Mouse (Mus musculus) spleen, postnatal 14 days (tissue): ENCODE data around the gene Tcf23.
"Not testable (repeated sequence)": the region's sequence is repeated elsewhere in the genome, so short reads cannot be mapped to it uniquely, and the experiment has no call there.

Experiments used
- DNase-seq, 2 experiments: peaks; one replicate each; pipeline ENCODE4 v3.0.0; 2021 to 2022; ENCODE audit warnings: low spot score in 2 of 2

Gene Tcf23

DNA sequence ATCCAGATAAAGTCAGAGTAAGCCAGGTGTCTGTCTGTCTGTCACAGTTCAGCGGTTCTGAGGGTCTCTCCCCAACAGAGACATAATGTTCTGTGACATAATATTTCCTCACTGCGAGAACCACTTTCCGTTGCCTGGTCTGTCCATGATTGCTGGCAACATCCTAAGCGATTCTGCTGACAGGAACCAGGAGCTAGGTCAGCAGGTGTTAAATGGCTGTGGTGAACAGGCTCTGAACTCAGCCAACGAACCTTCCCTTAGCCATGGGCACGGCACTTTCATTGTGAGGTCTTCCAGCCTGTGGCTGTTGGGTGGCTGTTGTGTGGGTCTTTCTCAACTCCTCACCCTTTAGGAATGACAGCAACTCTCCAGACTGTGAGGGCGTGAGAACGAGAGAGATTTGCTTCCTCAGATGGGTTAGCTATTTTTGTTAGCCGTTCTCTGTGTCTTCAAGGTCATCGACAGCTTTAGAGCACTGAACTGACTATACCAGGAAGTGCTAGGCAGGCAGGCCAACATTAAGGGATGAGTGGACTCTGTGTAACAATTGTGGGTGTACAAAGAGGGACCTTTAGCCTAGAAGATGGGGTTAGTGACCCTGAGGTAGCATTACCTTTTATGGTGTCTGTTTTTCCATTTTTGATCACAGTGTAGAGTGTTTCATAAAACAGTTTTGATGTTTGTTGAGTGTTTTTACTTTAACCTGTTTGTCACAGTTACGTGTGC, 26.6 kb downstream of the Tcf23 start:
- no peak for DNase-seq

DNA sequence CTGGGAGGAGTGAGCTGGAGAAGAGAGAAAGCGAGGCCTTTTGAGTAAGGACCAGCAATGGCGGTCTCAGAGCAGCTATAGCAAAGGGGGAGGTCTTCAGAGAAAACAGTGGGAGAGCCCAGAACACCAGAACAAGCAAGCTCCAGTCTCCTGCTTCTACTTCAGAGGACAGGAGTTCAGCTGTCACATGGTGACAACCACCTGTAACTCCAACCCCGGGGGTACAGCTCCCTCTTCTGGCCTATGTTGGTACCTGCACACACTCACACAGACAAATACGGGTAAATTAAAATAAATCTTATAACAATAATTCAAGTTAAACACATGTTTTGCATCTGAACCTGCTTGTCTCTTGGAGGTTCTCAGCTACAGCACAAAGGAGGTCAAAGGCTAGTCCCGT, 29.8 kb downstream of the Tcf23 start:
- DNase-seq, result peak in 1 of 2 experiments; percentile 20

- DNase-seq, result no peak
Observed at GRCm38 (mm10) chr5:30999324-30999723, 30.9 kb downstream of the Tcf23 start.

- no peak for DNase-seq
Observed at GRCm38 (mm10) chr5:31000122-31000521, 31.7 kb downstream of the Tcf23 start.

DNA sequence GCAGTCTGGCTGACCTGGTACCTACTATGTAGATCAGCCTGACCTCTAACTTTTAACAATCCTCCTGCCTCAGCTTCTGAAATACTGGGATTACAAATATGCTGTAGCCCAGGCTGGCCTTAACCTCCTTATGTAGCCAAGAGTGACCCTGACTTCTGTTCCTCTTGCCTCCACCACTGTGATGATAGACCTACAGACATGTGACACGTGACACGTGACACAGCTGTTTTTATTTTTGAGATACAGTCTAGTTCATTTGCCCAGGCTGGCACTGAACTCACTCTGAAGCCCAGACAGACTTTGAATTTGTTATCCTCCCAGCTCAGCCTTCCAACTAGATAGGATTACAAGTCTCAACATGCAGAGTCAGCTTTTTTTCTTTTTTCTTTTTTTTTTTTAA, 32.5 kb downstream of the Tcf23 start:
- DNase-seq, result no peak

DNA sequence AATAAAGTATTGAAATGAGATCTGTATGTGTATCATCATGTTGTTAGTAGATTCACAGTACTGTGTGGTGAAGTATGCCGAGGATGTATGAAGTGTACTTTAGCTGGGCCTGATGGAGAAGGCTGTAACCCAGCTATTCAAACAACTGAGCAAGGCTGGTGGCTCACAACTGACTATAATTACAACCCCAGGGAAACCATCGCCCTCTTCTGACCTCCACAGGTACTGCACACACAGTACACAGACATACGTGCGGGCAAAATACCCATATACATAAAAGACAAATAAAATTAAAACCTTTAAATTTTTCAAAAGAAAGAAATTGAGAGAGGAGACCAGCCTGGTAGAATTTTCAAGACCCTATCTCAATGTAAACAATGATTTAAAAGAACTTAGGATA, 33.1 kb downstream of the Tcf23 start:
- no peak for DNase-seq

GRCm38 (mm10) chr5:31004184-31004583, 35.7 kb downstream of the Tcf23 start:
- DNase-seq, result peak; percentile 68 to 82

GRCm38 (mm10) chr5:31012737-31013136, 44.3 kb downstream of the Tcf23 start:
- DNase-seq, result no peak

- DNase-seq, result no peak
Observed at GRCm38 (mm10) chr5:31015913-31016312, 47.5 kb downstream of the Tcf23 start.

GRCm38 (mm10) chr5:31021790-31022189, 53.3 kb downstream of the Tcf23 start:
- DNase-seq, result not testable (repeated sequence)

GRCm38 (mm10) chr5:31022690-31023089, 54.2 kb downstream of the Tcf23 start:
- no peak for DNase-seq

- no peak for DNase-seq
Observed at GRCm38 (mm10) chr5:31023254-31023653, 54.8 kb downstream of the Tcf23 start.

DNA sequence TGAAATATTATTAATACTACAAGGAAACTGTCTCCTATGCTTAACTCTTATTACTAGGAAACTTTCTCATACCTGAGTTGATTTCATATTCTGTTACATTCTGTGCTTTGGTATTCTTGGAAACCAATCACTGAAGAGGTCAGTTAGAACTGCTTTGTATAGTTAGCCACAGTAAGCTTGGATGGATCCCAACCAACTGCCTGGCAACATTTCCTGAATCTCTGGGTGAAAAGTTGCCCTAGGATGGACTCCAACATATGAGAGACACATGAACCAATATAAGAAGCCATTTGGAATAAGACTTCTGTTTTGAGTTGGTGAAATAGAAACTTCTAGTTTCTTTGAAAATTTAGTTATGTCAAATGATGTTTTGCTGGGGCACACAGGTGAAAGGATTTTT, 56.2 kb downstream of the Tcf23 start:
- DNase-seq, result no peak
